Mouse (Mus musculus): ENCODE data around the gene Abcb8. TPM values are rescaled to one million over a fixed set of nuclear protein-coding genes. Genes with fewer than 3 reads are reported as not detected.

The Abcb8 gene
- polyA plus RNA-seq, 1 experiment from 2014 or later, result 39.0 TPM

DNA sequence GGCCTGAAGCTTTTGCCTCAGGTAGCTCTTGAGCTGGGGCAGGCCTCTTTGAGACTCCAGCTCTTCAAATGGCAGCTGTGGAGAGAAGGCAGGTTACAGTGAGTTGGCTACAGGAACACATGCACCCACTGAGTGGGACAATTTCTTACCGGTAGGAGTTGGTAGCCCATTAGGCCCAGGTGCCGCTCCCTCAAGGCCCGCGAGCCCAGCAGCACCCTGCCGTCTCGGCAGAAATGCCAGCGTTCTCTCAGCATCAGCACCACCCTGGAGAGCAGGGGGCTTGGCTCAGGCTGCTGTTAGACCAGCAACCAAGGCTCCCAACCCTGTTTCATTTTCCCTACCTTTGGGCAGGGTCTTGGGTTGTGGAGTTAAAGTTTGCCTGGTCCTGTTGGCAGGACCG lies 47.7 kb downstream of the Abcb8 start:
- Histone ChIP-seq H3K9me3 (replicated peaks) (no peaks in the 10 kb centered on the region), H3K4me2 (no peak overlapping the region), H3K9ac (no peak overlapping the region), H3K27me3 (no peaks in the 10 kb centered on the region), H3K36me3 (ENCODE audit: poor library complexity, severe bottlenecking) (peaks cover 61% of the 10 kb centered on the region), H3K27ac (no peak overlapping the region), H3K4me3 (no peak overlapping the region), H3K4me1 (peaks cover 19% of the 10 kb centered on the region)
- no peak for ATAC-seq
- WGBS, result 88% methylated on average over 8 of the region's 8 CpGs

DNA sequence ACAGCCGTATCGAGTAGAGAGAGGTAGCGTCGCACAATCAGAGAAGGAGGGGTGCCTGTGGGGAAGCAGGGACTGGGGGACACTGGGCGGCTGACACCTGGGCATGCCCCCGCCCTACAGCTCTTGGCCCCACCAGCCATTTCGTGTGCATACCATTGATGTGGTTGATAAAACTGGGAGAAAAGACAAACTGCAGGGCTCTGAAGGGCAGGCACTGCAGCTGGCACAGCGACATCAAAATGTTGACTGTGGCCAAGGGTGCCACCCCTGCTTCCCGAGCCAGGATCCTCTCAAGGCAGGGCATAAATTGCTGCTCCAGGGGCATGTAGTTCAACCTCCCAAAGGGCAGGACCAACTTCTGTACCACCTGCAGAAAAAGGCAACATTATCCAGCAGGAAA lies 48.6 kb downstream of the Abcb8 start:
- Histone ChIP-seq H3K4me3 (no peak overlapping the region), H3K4me2 (no peak overlapping the region), H3K36me3 (ENCODE audit: poor library complexity, severe bottlenecking) (peaks cover 57% of the 10 kb centered on the region), H3K27me3 (no peaks in the 10 kb centered on the region), H3K27ac (no peak overlapping the region), H3K9me3 (replicated peaks) (no peaks in the 10 kb centered on the region), H3K4me1 (peaks cover 25% of the 10 kb centered on the region), H3K9ac (no peak overlapping the region)
- 90% methylated on average over 9 of the region's 9 CpGs for WGBS
- no peak for ATAC-seq

DNA sequence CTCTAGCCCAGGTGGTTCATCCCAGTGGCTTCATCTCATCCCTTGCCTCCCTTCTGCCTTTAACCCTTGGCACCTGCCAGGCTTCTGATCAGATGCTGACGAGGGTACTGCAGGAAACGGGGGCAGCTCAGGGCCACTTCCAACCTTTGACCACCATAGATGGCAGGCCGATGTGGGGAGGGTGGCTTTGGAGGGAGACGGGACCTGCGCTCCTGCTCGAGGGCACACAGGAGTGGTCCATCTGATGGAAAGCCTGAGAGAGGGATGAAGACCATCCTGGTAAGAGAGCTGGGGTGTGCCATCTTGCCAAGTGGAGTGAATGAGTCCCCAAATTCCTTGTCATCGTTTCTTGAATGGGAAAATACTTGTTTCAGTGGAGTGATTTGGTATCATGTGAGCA lies 49.7 kb downstream of the Abcb8 start:
- Histone ChIP-seq H3K4me3 (no peak overlapping the region), H3K36me3 (ENCODE audit: poor library complexity, severe bottlenecking) (peaks cover 56% of the 10 kb centered on the region), H3K4me2 (no peak overlapping the region), H3K27me3 (no peaks in the 10 kb centered on the region), H3K4me1 (peaks cover 36% of the 10 kb centered on the region), H3K9me3 (replicated peaks) (no peaks in the 10 kb centered on the region), H3K9ac (no peak overlapping the region), H3K27ac (no peak overlapping the region)
- ATAC-seq, result no peak
- WGBS, result 91% methylated on average over 7 of the region's 7 CpGs

DNA sequence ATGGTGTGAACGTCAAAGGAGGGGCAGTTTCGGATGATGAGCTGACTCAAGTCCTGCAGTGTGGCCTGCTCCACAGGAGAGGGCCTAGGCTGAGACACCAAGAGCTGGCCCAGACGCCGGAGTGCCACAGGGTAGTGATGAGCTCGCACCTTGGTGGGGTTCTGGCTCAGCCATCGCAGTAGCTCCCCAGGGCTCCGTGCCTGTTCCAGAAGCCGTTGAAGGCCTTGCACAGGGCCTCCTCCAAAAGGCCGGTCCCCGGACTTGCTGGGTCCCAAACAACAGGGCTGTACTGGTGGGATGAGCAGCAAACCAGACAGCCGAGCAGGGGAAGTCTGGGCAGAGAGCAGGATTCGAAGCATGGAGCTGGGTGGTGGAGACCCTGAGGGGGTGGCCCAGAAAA lies 50.5 kb downstream of the Abcb8 start:
- H3K9ac ChIP-seq, result peak overlapping the region; percentile 92
- H3K27ac ChIP-seq, result no peak overlapping the region
- 87% methylated on average over 12 of the region's 12 CpGs for WGBS
- peaks cover 5% of the 10 kb centered on the region for H3K27me3 ChIP-seq
- H3K4me3 ChIP-seq, result peak overlapping the region; percentile 94
- peak overlapping the region; percentile 97 for H3K4me2 ChIP-seq
- peaks cover 36% of the 10 kb centered on the region for H3K4me1 ChIP-seq
- no peak for ATAC-seq
- peaks cover 49% of the 10 kb centered on the region for H3K36me3 ChIP-seq (ENCODE audit: poor library complexity, severe bottlenecking)
- no peaks in the 10 kb centered on the region for H3K9me3 ChIP-seq (replicated peaks)

DNA sequence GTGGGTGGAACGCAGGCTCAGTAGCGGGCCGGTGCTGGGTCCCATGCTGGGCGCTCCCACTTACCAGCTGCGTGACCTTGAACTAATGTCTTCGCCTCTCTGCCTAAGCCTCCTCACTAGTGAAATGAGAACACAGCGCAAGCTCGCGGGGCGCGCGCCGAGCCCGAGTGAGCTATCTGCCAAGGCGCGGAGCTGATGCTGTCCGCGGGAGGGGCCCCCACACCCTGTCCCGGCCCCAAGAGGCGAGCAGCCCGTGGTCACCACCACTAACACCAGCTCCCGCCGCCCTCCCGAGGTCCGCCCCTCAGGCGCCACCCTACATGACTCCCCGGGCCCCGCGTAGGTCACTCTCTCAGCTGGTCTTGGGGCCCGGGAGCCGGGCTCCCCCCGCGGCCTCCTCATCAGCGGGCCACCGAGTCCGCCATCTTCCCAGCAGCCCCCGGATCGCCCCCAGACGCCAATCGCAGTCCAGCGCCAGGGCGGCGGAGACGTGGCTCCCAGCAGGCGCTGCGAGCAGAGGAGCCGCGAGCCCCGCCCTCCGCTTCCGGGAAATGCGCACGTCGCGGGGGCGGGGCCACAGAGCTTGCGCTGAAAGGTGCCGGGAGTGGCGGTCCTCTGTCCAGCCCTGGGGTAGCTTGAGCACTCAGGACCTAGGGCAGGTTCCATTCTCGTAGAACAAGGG lies 51.4 kb downstream of the Abcb8 start, which contains the start of gene Fastk:
Gene Fastk, minus strand, starts transcription at position 542 of the 682 bp plus-strand sequence.
- H3K9me3 ChIP-seq (replicated peaks), result no peaks in the 10 kb centered on the region
- peaks cover 7% of the 10 kb centered on the region for H3K27me3 ChIP-seq
- under 1% methylated on average over 55 of the region's 60 CpGs for WGBS
- H3K4me2 ChIP-seq, result peak within 1 kb of the TSS; percentile 97
- H3K4me3 ChIP-seq, result peak within 1 kb of the TSS; percentile 94
- ATAC-seq, result peak; percentile 87
- peak within 1 kb of the TSS; percentile 82 for H3K27ac ChIP-seq
- H3K36me3 ChIP-seq (ENCODE audit: poor library complexity, severe bottlenecking), result peaks cover 40% of the 10 kb centered on the region
- peaks cover 36% of the 10 kb centered on the region for H3K4me1 ChIP-seq
- peak within 1 kb of the TSS; percentile 92 for H3K9ac ChIP-seq

DNA sequence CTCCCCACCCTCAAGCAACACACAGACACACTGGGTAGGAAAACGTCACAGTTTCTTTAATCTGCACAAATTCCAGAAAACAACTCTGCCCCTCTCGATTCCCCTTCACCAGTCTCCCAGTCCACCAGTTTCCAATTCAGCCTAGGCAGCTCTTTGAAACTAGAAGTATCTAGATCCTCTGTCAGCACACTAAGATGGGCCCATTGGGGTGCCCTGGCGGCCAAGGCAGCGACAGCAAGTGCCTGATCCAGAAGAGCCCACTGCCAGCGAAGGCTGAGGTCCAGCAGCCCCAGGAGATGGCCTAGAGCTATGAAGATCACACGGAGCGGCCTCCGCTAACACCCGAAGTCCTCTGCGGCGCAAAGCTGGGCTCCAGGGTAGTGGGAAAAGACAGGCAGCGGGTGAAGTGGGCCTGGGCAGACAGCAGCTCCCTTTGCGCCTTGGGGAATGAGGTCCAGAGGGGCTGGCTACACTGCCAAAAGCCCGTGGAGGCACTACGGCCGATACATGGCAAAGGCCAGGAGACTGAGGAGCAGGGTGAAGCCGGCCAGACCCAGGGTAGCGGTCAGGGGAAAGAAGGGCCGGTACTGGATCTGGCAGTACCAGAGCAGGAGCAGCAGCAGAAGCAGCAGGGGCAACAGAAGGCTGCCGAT lies 52.1 kb downstream of the Abcb8 start:
- H3K9ac ChIP-seq, result peak overlapping the region; percentile 92
- H3K27me3 ChIP-seq, result peaks cover 12% of the 10 kb centered on the region
- 54% methylated on average over 20 of the region's 20 CpGs for WGBS
- peaks cover 33% of the 10 kb centered on the region for H3K36me3 ChIP-seq (ENCODE audit: poor library complexity, severe bottlenecking)
- H3K9me3 ChIP-seq (replicated peaks), result no peaks in the 10 kb centered on the region
- peaks cover 36% of the 10 kb centered on the region for H3K4me1 ChIP-seq
- peak overlapping the region; percentile 97 for H3K4me2 ChIP-seq
- H3K4me3 ChIP-seq, result peak overlapping the region; percentile 94
- ATAC-seq, result peak; percentile 1; the same call in 1 of the 2 replicates
- peak overlapping the region; percentile 78 for H3K27ac ChIP-seq

DNA sequence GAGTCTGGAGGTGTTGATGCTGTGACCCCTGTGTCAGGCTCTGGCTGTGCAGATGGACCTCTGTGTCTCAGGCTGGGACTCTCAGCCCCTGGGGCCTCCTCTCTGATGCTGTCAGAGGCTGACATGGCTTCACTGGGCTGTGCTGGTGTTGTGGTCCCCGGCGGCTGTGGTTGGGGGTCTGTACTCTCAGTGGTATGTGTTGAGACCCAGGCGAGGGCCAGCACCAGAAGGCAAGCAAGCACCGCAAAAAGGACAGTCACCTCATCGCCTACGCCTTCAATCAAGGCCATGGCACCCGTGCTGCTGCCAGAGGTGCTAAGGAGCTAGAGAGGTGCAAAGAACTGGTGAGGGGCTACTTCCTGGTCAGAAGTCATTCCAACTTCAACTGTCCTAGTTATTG lies 53.2 kb downstream of the Abcb8 start:
- Histone ChIP-seq H3K9me3 (replicated peaks) (no peaks in the 10 kb centered on the region), H3K4me2 (peak overlapping the region; percentile 87), H3K36me3 (ENCODE audit: poor library complexity, severe bottlenecking) (peaks cover 22% of the 10 kb centered on the region), H3K4me1 (peaks cover 43% of the 10 kb centered on the region), H3K27me3 (peaks cover 12% of the 10 kb centered on the region), H3K27ac (no peak overlapping the region), H3K4me3 (peak overlapping the region; percentile 59), H3K9ac (no peak overlapping the region)
- WGBS, result 95% methylated on average over 7 of the region's 7 CpGs
- ATAC-seq, result no peak

DNA sequence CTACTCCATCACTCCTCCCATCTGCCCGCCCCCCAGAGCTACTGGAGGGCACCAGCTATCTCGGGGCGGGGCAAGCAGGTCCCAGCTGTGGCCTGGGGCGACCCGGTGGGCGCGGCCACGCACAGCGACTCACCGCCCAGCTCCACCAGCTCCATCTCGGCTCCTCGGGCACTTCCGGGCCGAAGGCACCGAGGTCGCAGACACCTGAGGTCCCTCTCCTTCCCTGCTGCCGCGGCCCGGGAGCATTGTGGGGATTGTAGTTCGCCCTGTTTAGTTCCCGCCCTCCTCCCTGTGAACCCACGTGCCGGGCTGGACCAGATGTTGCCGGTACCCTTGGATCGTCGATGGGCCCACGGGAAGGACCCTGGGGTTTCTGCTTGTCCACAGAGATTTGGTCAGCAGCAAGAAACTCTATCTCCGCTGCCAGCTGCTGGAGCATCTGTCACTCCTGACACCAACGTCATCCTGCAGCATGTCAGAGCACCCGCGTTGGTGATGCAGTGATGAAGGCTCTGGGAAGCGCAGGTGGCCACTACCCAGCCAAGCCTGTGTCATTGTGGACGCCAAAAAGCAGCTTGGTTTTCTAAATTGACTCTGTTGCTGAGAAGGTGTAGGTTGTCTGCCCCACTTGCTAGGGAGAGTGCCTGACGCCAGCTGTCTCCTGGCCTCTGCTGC lies 54.3 kb downstream of the Abcb8 start, which contains the start of gene Tmub1:
Gene Tmub1, minus strand, starts transcription at position 231 of the 675 bp plus-strand sequence.
- peaks cover 12% of the 10 kb centered on the region for H3K27me3 ChIP-seq
- peak within 1 kb of the TSS; percentile 10; the same call in 1 of the 2 replicates for H3K27ac ChIP-seq
- H3K4me1 ChIP-seq, result peaks cover 44% of the 10 kb centered on the region
- H3K4me2 ChIP-seq, result peak within 1 kb of the TSS; percentile 87
- H3K36me3 ChIP-seq (ENCODE audit: poor library complexity, severe bottlenecking), result peaks cover 12% of the 10 kb centered on the region
- peak within 1 kb of the TSS; percentile 59 for H3K4me3 ChIP-seq
- ATAC-seq, result peak; percentile 48
- H3K9ac ChIP-seq, result peak within 1 kb of the TSS; percentile 77
- H3K9me3 ChIP-seq (replicated peaks), result no peaks in the 10 kb centered on the region
- WGBS, result 1% methylated on average over 34 of the region's 34 CpGs

DNA sequence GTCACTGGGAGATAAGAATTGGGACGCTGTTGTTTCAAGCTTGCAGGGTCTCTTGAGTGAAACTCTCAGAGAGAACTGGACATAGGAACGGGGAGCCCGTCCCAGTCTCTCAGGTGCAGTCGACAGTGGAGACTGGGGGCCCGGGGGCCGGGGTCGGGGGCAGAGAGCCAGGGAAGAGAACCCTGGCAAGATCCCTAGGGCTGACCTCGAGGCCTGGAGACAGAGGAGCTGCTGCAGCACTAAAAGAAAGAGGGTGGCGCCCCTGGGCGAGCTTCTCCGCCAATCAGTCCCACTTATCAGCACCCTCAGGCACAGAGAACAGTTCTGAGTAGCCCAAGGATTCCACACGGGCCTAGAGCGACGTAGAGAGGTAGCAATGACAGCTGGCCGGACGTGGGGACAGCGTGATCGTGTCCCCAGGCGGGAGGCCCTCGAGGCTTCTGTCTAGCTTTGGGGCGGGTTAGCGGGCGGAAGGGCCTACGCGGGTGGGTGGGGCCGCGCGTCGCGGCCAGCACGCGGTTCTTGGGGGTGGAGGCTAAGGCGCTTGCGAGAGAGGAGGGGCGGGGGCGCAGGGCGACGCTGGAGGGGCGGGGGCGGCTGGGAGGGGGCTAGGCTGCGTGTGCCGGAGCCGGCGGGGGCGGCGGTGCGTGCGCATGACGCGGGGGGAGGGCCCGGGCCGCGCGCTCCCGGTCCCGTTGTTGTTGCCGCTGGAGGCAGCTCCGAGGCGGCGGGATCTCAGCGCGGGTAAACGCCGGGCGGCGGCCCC lies 58.0 kb downstream of the Abcb8 start:
- 2% methylated on average over 37 of the region's 66 CpGs for WGBS
- Histone ChIP-seq H3K4me2 (peak overlapping the region; percentile 100), H3K27me3 (peaks cover 12% of the 10 kb centered on the region), H3K27ac (peak overlapping the region; percentile 93), H3K9ac (peak overlapping the region; percentile 96), H3K4me1 (peaks cover 62% of the 10 kb centered on the region), H3K36me3 (ENCODE audit: poor library complexity, severe bottlenecking) (peaks cover 5% of the 10 kb centered on the region; the same call in 1 of the 2 replicates), H3K4me3 (peak overlapping the region; percentile 94), H3K9me3 (replicated peaks) (no peaks in the 10 kb centered on the region)
- peak; percentile 73 for ATAC-seq

DNA sequence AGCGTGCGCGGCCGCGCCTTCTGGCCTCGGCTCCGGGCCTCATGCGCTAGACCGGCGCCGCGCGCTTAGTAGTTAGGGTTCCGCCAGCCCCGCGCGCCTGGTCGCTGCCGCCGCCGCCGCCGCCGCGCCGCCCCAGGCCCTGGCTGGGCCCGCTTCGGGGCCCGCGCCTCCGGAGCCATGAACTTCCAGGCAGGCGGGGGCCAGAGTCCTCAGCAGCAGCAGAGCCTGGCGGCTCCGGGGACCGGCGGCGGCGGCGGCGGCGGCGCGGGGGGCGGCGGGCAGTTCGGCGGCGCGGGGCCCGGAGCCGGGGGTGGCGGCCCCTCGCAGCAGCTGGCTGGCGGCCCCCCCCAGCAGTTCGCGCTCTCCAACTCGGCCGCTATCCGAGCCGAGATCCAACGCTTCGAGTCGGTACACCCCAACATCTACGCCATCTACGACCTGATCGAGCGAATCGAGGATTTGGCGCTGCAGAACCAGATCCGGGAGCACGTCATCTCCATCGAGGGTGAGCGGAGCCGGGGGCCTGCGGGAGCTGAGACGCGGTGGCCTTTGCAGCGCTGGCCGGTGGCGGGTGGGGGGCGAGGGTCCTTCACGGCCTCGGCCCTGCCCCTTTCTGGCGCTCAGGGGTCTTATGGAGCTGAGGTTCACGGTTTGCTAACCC lies 58.7 kb downstream of the Abcb8 start, which contains the start of gene Agap3:
Gene Agap3, plus strand, starts transcription at position 148 of the 661 bp plus-strand sequence.
- ATAC-seq, result peak; percentile 58
- Histone ChIP-seq H3K4me2 (peak within 1 kb of the TSS; percentile 100), H3K4me1 (peaks cover 57% of the 10 kb centered on the region), H3K9ac (peak within 1 kb of the TSS; percentile 96), H3K36me3 (ENCODE audit: poor library complexity, severe bottlenecking) (peaks cover 8% of the 10 kb centered on the region; the same call in 1 of the 2 replicates), H3K9me3 (replicated peaks) (no peaks in the 10 kb centered on the region), H3K27me3 (peaks cover 12% of the 10 kb centered on the region), H3K27ac (peak within 1 kb of the TSS; percentile 93), H3K4me3 (peak within 1 kb of the TSS; percentile 94)
- under 1% methylated on average over 34 of the region's 85 CpGs for WGBS

DNA sequence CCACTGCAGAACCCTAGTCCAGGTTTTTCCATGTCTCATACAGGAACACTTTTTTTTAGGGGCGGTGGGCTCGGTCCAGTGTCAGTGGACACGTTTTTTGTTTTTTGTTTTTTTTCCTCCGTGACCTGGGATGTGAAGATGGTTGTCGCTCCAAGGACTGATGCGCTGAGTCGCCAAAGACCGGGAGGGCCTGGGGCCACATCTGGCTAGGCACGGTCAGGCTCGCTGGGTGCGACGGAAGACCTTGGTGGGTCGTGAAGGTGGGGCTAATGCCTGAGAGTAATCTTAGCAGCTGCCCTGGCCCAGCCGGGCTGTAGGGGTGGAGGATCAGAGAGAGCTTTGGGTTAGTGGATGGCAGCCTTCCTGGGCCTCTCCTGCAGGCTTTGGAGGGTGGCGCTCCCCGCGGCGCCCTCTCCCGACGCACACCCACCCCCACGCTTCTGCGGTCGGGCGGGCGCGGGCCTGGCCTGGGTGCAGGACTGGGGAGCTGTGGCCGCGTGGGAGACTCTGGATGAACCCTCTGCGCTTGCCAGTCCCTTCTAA lies 59.3 kb downstream of the Abcb8 start:
- 0 out of 2 replicates have a peak, but pooled peaks have one; percentile 0 for ATAC-seq
- Histone ChIP-seq H3K27me3 (peaks cover 12% of the 10 kb centered on the region), H3K4me3 (peak overlapping the region; percentile 94), H3K27ac (peak overlapping the region; percentile 93), H3K4me2 (peak overlapping the region; percentile 100), H3K36me3 (ENCODE audit: poor library complexity, severe bottlenecking) (peaks cover 14% of the 10 kb centered on the region; the same call in 1 of the 2 replicates), H3K9me3 (replicated peaks) (no peaks in the 10 kb centered on the region), H3K9ac (peak overlapping the region; percentile 96), H3K4me1 (peaks cover 51% of the 10 kb centered on the region)
- under 1% methylated on average over 28 of the region's 29 CpGs for WGBS
